Mouse (Mus musculus): ENCODE data around the gene B3gat2.

B3gat2 gene

DNA sequence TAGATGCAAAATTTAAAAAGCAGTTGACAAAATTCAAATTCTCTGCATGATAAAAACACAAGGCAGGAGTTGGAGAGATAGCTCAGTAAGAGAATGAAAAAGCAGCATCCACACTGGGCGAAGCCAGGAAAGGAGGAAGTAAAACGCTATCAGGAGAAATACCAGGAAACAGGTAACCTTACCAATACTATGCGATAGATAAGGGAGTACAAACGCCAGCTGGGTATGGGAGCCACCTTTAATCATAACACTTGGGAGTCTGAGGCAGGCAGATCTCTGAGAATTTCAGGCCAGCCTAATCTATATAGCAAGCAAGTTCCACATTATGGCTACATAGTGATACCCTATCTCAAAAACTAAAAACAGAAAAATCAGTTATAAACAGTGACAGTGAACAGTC is 75.1 kb downstream of the B3gat2 start:
- DNase-seq: no peak

DNA sequence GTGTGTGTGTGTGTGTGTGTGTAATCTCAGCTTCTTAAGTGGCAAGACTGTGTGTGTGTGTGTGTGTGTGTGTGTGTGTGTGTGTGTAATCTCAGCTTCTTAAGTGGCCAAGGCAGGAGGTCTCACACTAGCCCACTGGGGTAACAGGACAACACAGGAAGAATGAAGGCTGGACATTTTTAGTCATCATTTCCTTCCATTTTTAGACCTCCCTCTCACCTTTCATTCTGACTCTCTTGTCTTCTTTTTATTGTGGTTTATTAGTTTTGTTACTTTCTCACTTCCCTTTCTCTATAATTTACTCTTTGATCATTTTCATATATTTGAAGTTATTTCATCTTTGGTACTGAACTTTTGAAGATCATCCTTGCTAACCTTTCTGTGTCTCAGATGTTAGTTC is 79.4 kb downstream of the B3gat2 start:
- no peak for DNase-seq

DNA sequence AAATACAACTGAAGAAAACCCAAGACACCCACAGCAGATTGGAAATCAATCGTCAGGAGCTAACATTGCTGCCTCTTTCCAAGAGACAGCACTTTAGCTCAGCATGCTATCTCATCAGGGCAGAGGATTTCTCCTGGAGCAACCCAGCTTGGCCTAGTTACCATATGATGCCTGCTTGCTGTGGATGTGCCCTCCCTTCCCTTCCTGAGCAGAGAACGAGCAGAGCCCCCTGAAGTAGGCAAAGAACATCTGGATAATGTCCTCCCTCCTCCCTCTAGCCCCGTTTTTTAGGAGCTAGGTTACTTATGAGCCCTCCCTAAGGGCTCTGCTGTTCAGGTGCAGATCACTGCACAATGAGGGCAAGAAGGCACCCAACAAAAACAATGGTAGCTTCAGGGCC is 81.1 kb downstream of the B3gat2 start:
- DNase-seq: no peak

DNA sequence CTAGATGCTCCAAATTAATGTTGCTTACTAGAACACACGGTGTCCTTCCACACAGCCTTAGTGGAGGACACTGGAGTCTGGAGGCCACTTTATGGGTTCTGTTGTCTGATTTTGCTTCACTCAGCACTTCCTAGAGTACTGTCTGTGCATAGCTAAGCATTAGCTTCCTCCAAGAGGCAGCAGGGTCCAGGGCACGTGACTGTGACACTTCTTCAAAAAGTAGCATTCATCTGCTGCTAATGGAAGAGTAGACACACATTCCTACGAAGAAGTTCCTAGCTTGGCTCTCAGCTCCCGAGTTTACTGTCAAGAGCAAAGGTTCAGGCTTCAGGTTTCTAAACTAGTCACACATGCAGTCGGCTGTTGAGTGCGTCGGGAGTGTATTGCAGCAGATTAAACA is 82.2 kb downstream of the B3gat2 start:
- no peak for DNase-seq

DNA sequence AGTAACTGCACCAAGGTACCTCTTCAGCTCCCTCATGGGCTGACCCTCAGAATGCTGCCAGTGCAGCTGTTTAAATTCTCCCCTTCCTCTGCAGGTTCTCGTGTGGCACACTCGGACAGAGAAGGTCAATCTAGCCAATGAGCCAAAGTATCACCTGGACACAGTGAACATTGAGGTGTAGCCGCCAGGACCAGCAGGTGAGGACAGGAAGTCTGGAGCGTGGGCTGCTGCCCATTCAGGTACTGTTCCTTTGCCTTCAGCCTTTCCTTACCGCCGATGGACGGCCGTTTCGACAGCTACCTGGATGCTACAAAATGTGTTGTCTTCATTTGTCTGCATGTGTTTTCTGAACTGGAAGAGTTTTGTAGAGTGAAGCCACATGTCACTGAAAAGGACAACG is 83.5 kb downstream of the B3gat2 start:
- DNase-seq: no peak

DNA sequence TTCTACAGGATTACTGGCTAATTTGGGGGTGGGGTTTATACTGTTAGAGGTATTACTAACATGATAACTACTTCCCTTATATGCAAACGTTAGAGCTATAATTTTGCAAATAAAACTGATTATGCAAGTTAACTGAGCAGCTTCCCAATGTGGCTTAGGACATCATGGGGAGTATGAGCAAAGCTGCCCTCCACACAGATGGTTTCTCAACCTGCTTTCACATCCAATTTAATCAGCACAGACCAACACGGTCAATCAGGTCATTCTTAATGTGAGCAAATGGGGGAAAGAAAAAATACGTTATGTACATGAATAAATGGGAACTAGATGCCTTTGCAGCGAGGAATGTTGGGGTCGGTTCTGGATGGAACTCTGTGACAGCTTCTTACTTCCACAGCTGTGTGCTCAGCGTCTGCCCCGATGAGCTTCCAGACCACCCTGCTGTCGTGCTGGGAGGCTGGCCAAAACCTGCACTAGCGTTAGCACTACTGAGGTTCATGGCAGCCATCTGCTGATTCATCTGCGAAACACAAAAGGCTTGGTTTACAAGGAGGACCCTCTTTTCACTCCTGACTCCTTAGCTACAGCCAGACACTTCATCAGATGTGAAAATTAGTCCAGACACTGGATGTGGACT is 84.6 kb downstream of the B3gat2 start:
- DNase-seq: no peak

DNA sequence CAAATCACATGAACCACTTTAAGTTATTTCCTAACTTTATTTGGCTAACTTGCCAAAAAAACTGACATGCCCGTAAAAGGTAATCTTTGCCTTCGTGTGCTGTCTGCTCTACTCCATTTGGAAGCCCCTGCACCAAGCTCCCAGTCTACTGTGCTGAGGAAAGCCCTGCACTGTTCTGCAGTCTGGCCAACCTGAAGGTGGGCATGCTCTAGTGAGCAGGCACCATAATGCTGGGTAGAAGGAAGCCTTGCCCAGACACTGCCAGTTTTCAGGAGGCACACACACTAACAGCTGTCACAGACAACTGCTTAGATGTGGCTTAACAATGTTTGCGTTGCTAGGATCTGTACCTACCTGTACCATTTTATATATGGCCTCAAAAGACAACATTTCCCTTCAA is 94.1 kb downstream of the B3gat2 start:
- DNase-seq: no peak

DNA sequence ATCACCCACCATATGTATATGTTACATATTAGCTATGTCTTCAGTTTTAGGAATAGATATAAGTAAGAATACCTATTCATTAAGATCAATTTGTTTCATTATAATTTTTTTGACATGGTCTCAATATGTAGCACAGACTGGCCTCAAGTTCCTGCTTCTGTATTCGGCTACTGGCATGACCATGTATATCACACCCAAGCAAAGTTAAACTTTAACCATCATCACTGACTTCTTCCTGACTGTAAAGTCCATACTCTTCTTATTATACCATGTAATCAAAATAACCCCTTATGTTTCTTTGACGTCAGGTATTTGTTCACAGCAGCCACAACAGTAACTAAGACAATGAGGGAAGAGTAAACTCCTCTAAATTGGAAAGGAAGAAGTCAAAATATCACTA is 99.4 kb downstream of the B3gat2 start:
- DNase-seq: no peak

DNA sequence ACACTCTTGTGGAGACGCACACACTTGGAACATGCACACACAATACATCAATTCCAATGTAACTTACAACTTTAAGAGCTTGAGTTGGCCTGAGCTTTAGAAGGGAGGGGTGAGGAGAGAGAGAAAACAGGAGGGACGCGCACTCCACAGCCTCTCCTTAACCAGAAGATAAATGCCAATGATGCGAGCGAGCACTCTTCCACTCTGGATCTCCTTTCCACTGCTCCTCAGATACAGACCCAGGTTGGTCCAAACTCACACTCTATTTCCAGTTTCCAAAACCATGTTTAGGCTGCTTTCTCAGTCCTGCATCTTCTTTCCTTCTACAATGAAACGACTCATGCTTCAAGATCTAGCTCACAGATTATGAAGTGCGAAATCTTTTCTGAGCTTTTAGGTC is 104.0 kb downstream of the B3gat2 start:
- DNase-seq: no peak

DNA sequence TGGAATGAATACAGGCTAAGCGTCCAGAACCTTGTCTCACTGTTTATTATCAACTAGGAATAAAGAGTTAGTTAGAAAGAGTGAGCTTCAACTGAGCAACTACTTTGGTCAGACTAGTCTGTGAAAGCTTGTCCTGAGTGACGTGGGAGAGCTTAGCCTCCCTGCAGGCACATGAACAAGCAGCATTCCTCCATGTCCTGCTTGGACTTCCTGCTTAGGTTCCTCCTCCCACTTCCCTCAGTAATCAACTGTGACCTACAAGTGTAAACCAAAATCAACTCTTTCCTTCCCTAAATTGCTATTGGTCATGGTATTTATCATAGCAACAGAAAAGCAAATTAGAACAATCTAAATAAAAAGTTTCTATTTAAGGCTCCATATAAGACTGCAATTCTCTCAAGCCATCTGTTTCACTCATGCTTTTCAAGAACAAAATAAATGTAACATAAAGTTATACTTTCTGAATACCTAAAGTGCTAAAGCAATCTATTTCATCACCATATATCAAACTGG is 105.9 kb downstream of the B3gat2 start:
- no peak for DNase-seq

DNA sequence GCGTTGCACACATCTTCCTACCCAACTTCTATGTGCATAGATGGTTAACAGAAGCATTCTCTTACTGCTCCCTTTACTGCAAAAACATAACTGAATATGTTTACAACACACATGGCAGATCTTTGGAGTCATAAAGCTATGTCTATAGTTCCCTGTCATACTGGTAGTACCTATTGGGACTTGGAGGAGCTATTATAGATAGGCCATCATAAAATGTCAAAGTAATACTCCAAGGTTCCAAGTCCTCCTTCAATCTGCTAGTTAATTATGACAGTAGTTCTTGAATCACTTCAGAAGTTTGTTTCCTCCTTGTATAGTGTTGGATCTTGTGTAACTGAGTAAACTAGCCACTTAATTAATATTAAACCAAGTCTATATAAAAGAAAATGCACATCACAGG is 110.6 kb downstream of the B3gat2 start:
- DNase-seq: no peak

DNA sequence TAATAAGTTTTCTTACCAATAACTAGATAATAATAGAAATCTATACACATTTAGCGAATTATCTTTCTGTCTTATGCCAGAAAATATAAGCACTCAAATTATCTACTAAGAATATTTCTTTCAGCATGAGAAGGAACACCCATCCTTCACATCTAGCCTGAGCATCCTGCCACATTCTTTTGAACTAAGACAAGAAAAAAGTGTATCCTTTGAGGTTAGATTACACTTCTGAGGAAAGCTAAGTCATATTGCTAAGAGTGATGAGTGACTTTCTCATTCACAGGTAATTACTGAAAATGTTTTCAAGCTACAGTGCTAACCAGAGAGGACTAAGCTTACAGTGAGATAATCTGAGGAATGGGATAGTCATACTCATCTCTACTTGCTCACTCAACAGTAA is 121.1 kb downstream of the B3gat2 start:
- DNase-seq: no peak

DNA sequence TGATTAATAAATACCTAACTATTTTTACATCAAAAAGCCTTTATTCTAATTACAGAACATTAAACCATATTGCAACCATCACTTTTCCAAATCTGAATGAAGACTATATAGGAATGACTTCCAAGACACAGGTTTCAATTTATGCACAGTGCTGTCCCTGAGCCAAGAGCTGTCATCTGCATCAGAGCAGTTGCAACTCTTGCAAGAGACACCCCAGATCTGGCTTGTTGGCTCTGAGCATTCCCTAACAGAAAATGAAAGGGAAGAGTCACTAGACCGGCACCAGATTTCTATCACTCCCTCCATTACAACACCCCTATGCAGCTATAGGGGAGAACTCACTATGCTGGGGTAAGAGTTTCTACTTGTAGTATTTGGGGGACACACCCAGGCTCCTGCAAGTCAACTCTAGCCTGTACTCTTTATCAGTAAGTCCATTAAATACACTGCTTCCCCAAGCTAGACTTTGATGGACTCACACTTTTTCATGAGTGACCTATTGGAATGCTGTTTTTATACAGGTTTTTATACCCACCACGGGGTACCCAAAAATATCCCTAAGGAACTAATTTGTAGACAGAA is 122.6 kb downstream of the B3gat2 start:
- DNase-seq: no peak

DNA sequence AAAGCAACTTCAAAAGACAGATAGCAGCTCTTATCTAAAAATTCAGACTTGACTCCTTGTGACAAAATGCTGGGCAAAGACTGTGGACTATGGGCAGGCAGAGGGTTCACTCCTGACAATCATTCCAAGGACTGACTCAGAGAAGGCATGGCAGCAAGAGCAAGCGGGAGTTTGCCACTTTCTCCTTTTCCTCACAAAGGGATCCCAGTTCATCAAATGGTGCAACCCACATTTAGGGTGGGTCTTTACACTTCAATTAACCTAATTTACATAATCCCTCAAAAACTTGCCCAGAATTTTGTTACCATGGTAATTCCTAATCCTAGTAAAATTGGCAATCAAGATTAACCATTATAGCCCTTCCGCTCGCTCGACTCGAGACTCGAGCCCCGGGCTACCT is 123.4 kb downstream of the B3gat2 start:
- no peak for DNase-seq

DNA sequence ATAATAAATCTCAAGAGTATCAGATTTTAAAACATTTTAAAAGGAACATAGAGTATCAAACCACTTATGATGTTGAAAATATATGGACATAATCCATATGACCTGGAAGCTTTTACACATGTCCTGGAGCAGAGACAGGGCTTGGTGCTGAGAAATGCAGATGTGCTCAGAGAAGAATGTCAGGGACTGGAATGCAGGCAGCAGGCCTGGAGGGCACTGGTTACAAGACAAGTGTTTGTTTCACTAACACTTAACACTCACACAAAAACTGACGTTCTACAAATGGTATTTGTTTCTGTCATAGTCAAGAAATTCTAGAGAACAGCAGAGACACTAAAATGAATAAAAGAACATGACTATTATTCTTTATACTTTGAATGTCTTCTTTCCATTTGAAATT is 130.5 kb downstream of the B3gat2 start:
- no peak for DNase-seq

Measured in right cerebral cortex, postnatal 25 days (tissue).